Mouse (Mus musculus): ENCODE results near the gene Polr3c. TPM values are rescaled to one million over a fixed set of nuclear protein-coding genes. Genes with fewer than 3 reads are reported as not detected.

Polr3c gene
- 21.0 and 22.2 TPM in 2 replicates for total RNA-seq (2012; rRNA removed)

GRCm38 (mm10) chr3:96727343-96727827, at the start of gene Polr3c, which contains the start of gene Rnf115:
Polr3c (minus strand) TSS chr3:96727628.
Rnf115 (plus strand) TSS chr3:96727664.
- in situ Hi-C loops (cut with MboI; ENCODE audit: low sequenced_read_pairs in 2 of 2, unreplicated experiment in 2 of 2) = no loop called here
- Histone ChIP-seq H3K36me3 (ENCODE audit: control insufficient read depth, insufficient read depth, low read length, poor library complexity, severe bottlenecking) (peaks cover 2% of the 10 kb centered on the region; the same call in 1 of the 2 replicates), H3K9ac (ENCODE audit: insufficient read depth, low read depth, low read length, poor library complexity, severe bottlenecking) (peak within 1 kb of the TSS; percentile 90), H3K9me3 (ENCODE audit: control insufficient read depth, insufficient read depth, low read depth, low read length) (no peaks in the 10 kb centered on the region), H3K4me1 (ENCODE audit: control insufficient read depth in 2 of 2, insufficient read depth in 2 of 2, low read length in 2 of 2, poor library complexity in 1 of 2) (peaks cover 1 to 2% of the 10 kb centered on the region in 2 experiments; a peak in 3 of 4 replicates), H3K4me3 (ENCODE audit: insufficient read depth in 1 of 2, low read depth in 1 of 2, low read length in 2 of 2, poor library complexity in 1 of 2, severe bottlenecking in 1 of 2) (peak within 1 kb of the TSS; percentile 95 to 97), H3K27ac (ENCODE audit: insufficient read depth, low read depth, low read length, poor library complexity, severe bottlenecking) (no peak within 1 kb of the TSS; the same call in 1 of the 2 replicates)
- DNase-seq (ENCODE audit: low read depth, low spot score) = peak; percentile 90
- TF ChIP-seq CHD2 (IDR thresholded peaks at IDR 0.05; ENCODE audit: low read depth, low read length) (no peak), ZNF384 (IDR thresholded peaks at IDR 0.05; ENCODE audit: low read depth, low read length) (no peak), HCFC1 (IDR thresholded peaks at IDR 0.05; ENCODE audit: borderline replicate concordance, insufficient read depth, low read length) (peak; percentile 76), MAFK (IDR thresholded peaks at IDR 0.05; ENCODE audit: insufficient read depth, low read depth, low read length) (no peak), ZC3H11A (IDR thresholded peaks at IDR 0.05; ENCODE audit: borderline replicate concordance, low read depth, low read length) (no peak)

DNA sequence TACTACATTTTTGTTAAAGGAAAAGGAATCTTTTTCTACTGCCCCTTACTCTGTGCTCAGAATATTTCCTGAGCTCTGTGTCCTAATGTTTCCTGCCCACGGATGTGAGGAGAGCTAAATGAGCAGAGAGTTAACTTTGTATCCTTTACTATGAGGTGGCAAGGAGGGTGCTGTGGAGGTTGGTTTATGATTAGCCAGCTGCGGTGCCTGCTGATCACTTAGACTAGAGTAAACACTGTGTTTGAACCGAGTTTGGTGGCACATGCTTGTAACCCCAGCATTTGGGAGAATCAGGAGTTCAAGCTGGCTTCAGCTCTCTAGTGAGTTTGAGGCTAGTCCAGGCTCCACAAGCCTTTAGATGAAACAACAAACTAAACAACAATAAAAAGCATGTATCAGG, 49.7 kb upstream of the Polr3c start:
- H3K9me3 ChIP-seq (ENCODE audit: control insufficient read depth, insufficient read depth, low read depth, low read length) = no peaks in the 10 kb centered on the region
- no peak overlapping the region for H3K4me3 ChIP-seq (ENCODE audit: insufficient read depth in 1 of 2, low read depth in 1 of 2, low read length in 2 of 2, poor library complexity in 1 of 2, severe bottlenecking in 1 of 2)
- in situ Hi-C loops (cut with MboI; ENCODE audit: low sequenced_read_pairs in 2 of 2, unreplicated experiment in 2 of 2) = no loop called here
- no peaks in the 10 kb centered on the region; a peak in 1 of 4 replicates for H3K4me1 ChIP-seq (ENCODE audit: control insufficient read depth in 2 of 2, insufficient read depth in 2 of 2, low read length in 2 of 2, poor library complexity in 1 of 2)
- no peak overlapping the region for H3K27ac ChIP-seq (ENCODE audit: insufficient read depth, low read depth, low read length, poor library complexity, severe bottlenecking)
- no peak for DNase-seq (ENCODE audit: low read depth, low spot score)
- no peaks in the 10 kb centered on the region for H3K36me3 ChIP-seq (ENCODE audit: control insufficient read depth, insufficient read depth, low read length, poor library complexity, severe bottlenecking)
- TF ChIP-seq CHD2 (IDR thresholded peaks at IDR 0.05; ENCODE audit: low read depth, low read length) = no peak
- no peak for TF ChIP-seq MAFK (IDR thresholded peaks at IDR 0.05; ENCODE audit: insufficient read depth, low read depth, low read length)
- no peak for TF ChIP-seq HCFC1 (IDR thresholded peaks at IDR 0.05; ENCODE audit: borderline replicate concordance, insufficient read depth, low read length)
- no peak for TF ChIP-seq ZC3H11A (IDR thresholded peaks at IDR 0.05; ENCODE audit: borderline replicate concordance, low read depth, low read length)
- no peak for TF ChIP-seq ZNF384 (IDR thresholded peaks at IDR 0.05; ENCODE audit: low read depth, low read length)
- no peak overlapping the region for H3K9ac ChIP-seq (ENCODE audit: insufficient read depth, low read depth, low read length, poor library complexity, severe bottlenecking)

- H3K9ac ChIP-seq (ENCODE audit: insufficient read depth, low read depth, low read length, poor library complexity, severe bottlenecking) = no peak overlapping the region
Observed at GRCm38 (mm10) chr3:96772949-96773348, 45.5 kb upstream of the Polr3c start.

GRCm38 (mm10) chr3:96769971-96770370, 42.5 kb upstream of the Polr3c start:
- DNase-seq (ENCODE audit: low read depth, low spot score) = no peak
- no peaks in the 10 kb centered on the region; a peak in 1 of 4 replicates for H3K4me1 ChIP-seq (ENCODE audit: control insufficient read depth in 2 of 2, insufficient read depth in 2 of 2, low read length in 2 of 2, poor library complexity in 1 of 2)
- no peak for TF ChIP-seq HCFC1 (IDR thresholded peaks at IDR 0.05; ENCODE audit: borderline replicate concordance, insufficient read depth, low read length)
- in situ Hi-C loops (cut with MboI; ENCODE audit: low sequenced_read_pairs in 2 of 2, unreplicated experiment in 2 of 2) = no loop called here
- no peak overlapping the region for H3K4me3 ChIP-seq (ENCODE audit: insufficient read depth in 1 of 2, low read depth in 1 of 2, low read length in 2 of 2, poor library complexity in 1 of 2, severe bottlenecking in 1 of 2)
- no peak overlapping the region for H3K27ac ChIP-seq (ENCODE audit: insufficient read depth, low read depth, low read length, poor library complexity, severe bottlenecking)
- no peaks in the 10 kb centered on the region for H3K9me3 ChIP-seq (ENCODE audit: control insufficient read depth, insufficient read depth, low read depth, low read length)
- no peak overlapping the region for H3K9ac ChIP-seq (ENCODE audit: insufficient read depth, low read depth, low read length, poor library complexity, severe bottlenecking)
- no peaks in the 10 kb centered on the region for H3K36me3 ChIP-seq (ENCODE audit: control insufficient read depth, insufficient read depth, low read length, poor library complexity, severe bottlenecking)

More at GRCm38 (mm10) chr3:96772949-96773348, 45.5 kb upstream of the Polr3c start:
- Histone ChIP-seq H3K4me3 (ENCODE audit: insufficient read depth in 1 of 2, low read depth in 1 of 2, low read length in 2 of 2, poor library complexity in 1 of 2, severe bottlenecking in 1 of 2) (no peak overlapping the region), H3K4me1 (ENCODE audit: control insufficient read depth in 2 of 2, insufficient read depth in 2 of 2, low read length in 2 of 2, poor library complexity in 1 of 2) (no peaks in the 10 kb centered on the region; a peak in 1 of 4 replicates), H3K9me3 (ENCODE audit: control insufficient read depth, insufficient read depth, low read depth, low read length) (no peaks in the 10 kb centered on the region), H3K36me3 (ENCODE audit: control insufficient read depth, insufficient read depth, low read length, poor library complexity, severe bottlenecking) (no peaks in the 10 kb centered on the region), H3K27ac (ENCODE audit: insufficient read depth, low read depth, low read length, poor library complexity, severe bottlenecking) (no peak overlapping the region)
- TF ChIP-seq HCFC1 (IDR thresholded peaks at IDR 0.05; ENCODE audit: borderline replicate concordance, insufficient read depth, low read length) = no peak
- in situ Hi-C loops (cut with MboI; ENCODE audit: low sequenced_read_pairs in 2 of 2, unreplicated experiment in 2 of 2) = no loop called here
- DNase-seq (ENCODE audit: low read depth, low spot score) = no peak

- Histone ChIP-seq H3K4me1 (ENCODE audit: control insufficient read depth in 2 of 2, insufficient read depth in 2 of 2, low read length in 2 of 2, poor library complexity in 1 of 2) (no peaks in the 10 kb centered on the region), H3K27ac (ENCODE audit: insufficient read depth, low read depth, low read length, poor library complexity, severe bottlenecking) (no peak overlapping the region), H3K4me3 (ENCODE audit: insufficient read depth in 1 of 2, low read depth in 1 of 2, low read length in 2 of 2, poor library complexity in 1 of 2, severe bottlenecking in 1 of 2) (no peak overlapping the region), H3K9me3 (ENCODE audit: control insufficient read depth, insufficient read depth, low read depth, low read length) (0 out of 2 replicates have a peak, but pooled peaks cover 5% of the 10 kb centered on the region), H3K9ac (ENCODE audit: insufficient read depth, low read depth, low read length, poor library complexity, severe bottlenecking) (no peak overlapping the region), H3K36me3 (ENCODE audit: control insufficient read depth, insufficient read depth, low read length, poor library complexity, severe bottlenecking) (peaks cover 6% of the 10 kb centered on the region; the same call in 1 of the 2 replicates)
- DNase-seq (ENCODE audit: low read depth, low spot score) = no peak
- TF ChIP-seq CHD2 (IDR thresholded peaks at IDR 0.05; ENCODE audit: low read depth, low read length) (no peak), ZC3H11A (IDR thresholded peaks at IDR 0.05; ENCODE audit: borderline replicate concordance, low read depth, low read length) (no peak), HCFC1 (IDR thresholded peaks at IDR 0.05; ENCODE audit: borderline replicate concordance, insufficient read depth, low read length) (no peak), MAFK (IDR thresholded peaks at IDR 0.05; ENCODE audit: insufficient read depth, low read depth, low read length) (no peak)
- in situ Hi-C loops (cut with MboI; ENCODE audit: low sequenced_read_pairs in 2 of 2, unreplicated experiment in 2 of 2) = no loop called here
Observed at GRCm38 (mm10) chr3:96764528-96764927, 37.1 kb upstream of the Polr3c start.

Data from ES-E14 (cell line).